Mouse (Mus musculus) forebrain, embryonic 14.5 days (tissue): ENCODE data around the gene Ncan. TPM values are rescaled to one million over a fixed set of nuclear protein-coding genes. Genes with fewer than 3 reads are reported as not detected.

Source experiments
- ATAC-seq: fragments of 200-750 bp; cut with Nextera tagmentation; 2 replicates; pipeline ENCODE4 v1.8.0; 2017; ENCODE audit warnings: mild to moderate bottlenecking, moderate library complexity
- DNase-seq: peaks from one replicate; pipeline ENCODE4 v3.0.0-alpha.2; 2015; ENCODE audit warnings: low spot score
- H3K27ac ChIP-seq: fragments of 300-500 bp; sonication (generic); 2 replicates; pipeline ENCODE4 v1.5.1; 2014; ENCODE audit warnings: low read depth, mild to moderate bottlenecking, control low read depth, low read length, moderate library complexity
- H3K27me3 ChIP-seq: fragments of 300-500 bp; sonication (generic); replicated peaks from 2 replicates; pipeline ENCODE4 v1.6.1; 2014; ENCODE audit warnings: low read length, control low read depth, mixed read lengths; ENCODE audit not compliant: control insufficient read depth, insufficient read depth
- H3K36me3 ChIP-seq: fragments of 300-500 bp; sonication (generic); 2 replicates; pipeline ENCODE4 v1.6.1; 2014; ENCODE audit warnings: low read length, control low read depth; ENCODE audit not compliant: control insufficient read depth, insufficient read depth
- H3K4me1 ChIP-seq: fragments of 300-500 bp; sonication (generic); 2 replicates; pipeline ENCODE4 v1.6.1; 2014; ENCODE audit warnings: antibody characterized with exemption, low read length, control low read depth; ENCODE audit not compliant: control insufficient read depth, insufficient read depth
- H3K4me2 ChIP-seq: fragments of 300-500 bp; sonication (generic); 2 replicates; pipeline ENCODE4 v1.6.1; 2014; ENCODE audit warnings: mild to moderate bottlenecking, control low read depth, low read length
- H3K4me3 ChIP-seq: fragments of 300-500 bp; sonication (generic); 2 replicates; pipeline ENCODE4 v1.5.1; 2014; ENCODE audit warnings: low read depth, low read length, control low read depth
- H3K9ac ChIP-seq: fragments of 300-500 bp; sonication (generic); 2 replicates; pipeline ENCODE4 v1.6.1; 2014; ENCODE audit warnings: mild to moderate bottlenecking, low read length, control low read depth, moderate library complexity
- H3K9me3 ChIP-seq: fragments of 300-500 bp; sonication (generic); replicated peaks from 2 replicates; pipeline ENCODE4 v1.6.1; 2016; ENCODE audit warnings: low read length, control low read depth, mixed read lengths; ENCODE audit not compliant: control insufficient read depth
- WGBS: fragments of 180-500 bp; shearing (Covaris S2); extraction: QIAGEN DNeasy Blood & Tissue Kit; methylation state at CpG from one replicate; pipeline ENCODE4 v1.1.7; 2014; 5-methylcytosine and 5-hydroxymethylcytosine counted together
- polyA plus RNA-seq: library from polyadenylated mRNA; unstranded; fragments of >200 nt; fragmentation: Nextera tagmentation; extraction: Ambion mirVana; gene quantifications from 2 replicates; pipeline ENCODE4 v1.2.1, GENCODE M21; 2014

Gene Ncan
- polyA plus RNA-seq, 1 experiment from 2014 or later: 75.4 TPM

GRCm38 (mm10) chr8:70134086-70134485 is 13.4 kb upstream of the Ncan start:
- no peak for DNase-seq
- peaks cover 40% of the 10 kb centered on the region for H3K36me3 ChIP-seq
- H3K9ac ChIP-seq: no peak overlapping the region
- no peak for ATAC-seq
- no peaks in the 10 kb centered on the region for H3K9me3 ChIP-seq
- H3K4me2 ChIP-seq: no peak overlapping the region
- no peak overlapping the region for H3K27ac ChIP-seq
- H3K4me1 ChIP-seq: peaks cover 19% of the 10 kb centered on the region
- H3K4me3 ChIP-seq: no peak overlapping the region
- 91% methylated on average over 5 of the region's 5 CpGs for WGBS
- no peaks in the 10 kb centered on the region for H3K27me3 ChIP-seq

GRCm38 (mm10) chr8:70131166-70131883 is 10.7 kb upstream of the Ncan start, which contains the start of gene Nr2c2ap:
Gene Nr2c2ap, plus strand, starts transcription at chr8:70131333.
- Histone ChIP-seq H3K27me3 (no peaks in the 10 kb centered on the region), H3K9me3 (no peaks in the 10 kb centered on the region), H3K27ac (no peak within 1 kb of the TSS), H3K36me3 (peaks cover 40% of the 10 kb centered on the region), H3K4me3 (peak within 1 kb of the TSS; percentile 72), H3K4me1 (peaks cover 14% of the 10 kb centered on the region), H3K9ac (peak within 1 kb of the TSS; percentile 76), H3K4me2 (peak within 1 kb of the TSS; percentile 81)
- DNase-seq (peak; percentile 94), ATAC-seq (peak; percentile 85)
- 1% methylated on average over 37 of the region's 37 CpGs for WGBS

DNA sequence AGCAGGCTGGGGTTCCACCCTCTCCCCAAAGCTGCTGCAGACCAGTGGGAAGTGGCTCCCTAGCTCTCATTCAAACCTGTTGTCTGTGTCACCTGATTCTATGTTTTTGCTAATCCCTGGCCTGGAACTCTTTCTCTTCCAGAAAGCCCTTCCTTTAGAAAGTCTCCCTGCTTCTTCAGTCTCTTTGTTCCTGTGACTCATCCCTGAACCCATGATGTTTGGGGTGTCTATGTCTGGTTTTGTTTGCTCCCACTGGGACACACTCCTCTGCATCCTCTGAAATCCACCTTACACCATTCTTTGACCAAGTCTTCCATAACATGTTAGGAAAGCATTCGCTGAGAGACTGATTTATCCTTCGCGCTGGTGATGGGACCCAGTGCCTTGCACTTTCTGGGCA is 9.4 kb upstream of the Ncan start:
- DNase-seq (no peak), ATAC-seq (no peak)
- 88% methylated on average over 3 of the region's 3 CpGs for WGBS
- H3K27ac ChIP-seq: peak overlapping the region; percentile 82
- peaks cover 14% of the 10 kb centered on the region for H3K4me1 ChIP-seq
- H3K36me3 ChIP-seq: peaks cover 27% of the 10 kb centered on the region
- H3K9me3 ChIP-seq: no peaks in the 10 kb centered on the region
- no peaks in the 10 kb centered on the region for H3K27me3 ChIP-seq
- no peak overlapping the region for H3K9ac ChIP-seq
- no peak overlapping the region for H3K4me3 ChIP-seq
- no peak overlapping the region for H3K4me2 ChIP-seq

GRCm38 (mm10) chr8:70129309-70129952 is 8.8 kb upstream of the Ncan start:
- 39% methylated on average over 9 of the region's 9 CpGs for WGBS

GRCm38 (mm10) chr8:70128435-70128834 is 7.8 kb upstream of the Ncan start:
- Histone ChIP-seq H3K27me3 (no peaks in the 10 kb centered on the region), H3K4me1 (peaks cover 14% of the 10 kb centered on the region), H3K36me3 (peaks cover 11% of the 10 kb centered on the region), H3K4me3 (no peak overlapping the region), H3K9me3 (no peaks in the 10 kb centered on the region), H3K9ac (0 out of 2 replicates have a peak overlapping the region, but pooled peaks have one; percentile 2), H3K27ac (peak overlapping the region; percentile 82), H3K4me2 (no peak overlapping the region)
- ATAC-seq (peak; percentile 32), DNase-seq (peak; percentile 73)
- WGBS: 52% methylated on average over 3 of the region's 3 CpGs

More at GRCm38 (mm10) chr8:70129309-70129952, 8.8 kb upstream of the Ncan start:
- Histone ChIP-seq H3K4me3 (no peak overlapping the region), H3K4me1 (peaks cover 14% of the 10 kb centered on the region), H3K27me3 (no peaks in the 10 kb centered on the region), H3K27ac (peak overlapping the region; percentile 82), H3K9ac (peak overlapping the region; percentile 13; the same call in 1 of the 2 replicates), H3K4me2 (no peak overlapping the region), H3K9me3 (no peaks in the 10 kb centered on the region), H3K36me3 (peaks cover 21% of the 10 kb centered on the region)
- DNase-seq (peak; percentile 78), ATAC-seq (peak; percentile 56)

DNA sequence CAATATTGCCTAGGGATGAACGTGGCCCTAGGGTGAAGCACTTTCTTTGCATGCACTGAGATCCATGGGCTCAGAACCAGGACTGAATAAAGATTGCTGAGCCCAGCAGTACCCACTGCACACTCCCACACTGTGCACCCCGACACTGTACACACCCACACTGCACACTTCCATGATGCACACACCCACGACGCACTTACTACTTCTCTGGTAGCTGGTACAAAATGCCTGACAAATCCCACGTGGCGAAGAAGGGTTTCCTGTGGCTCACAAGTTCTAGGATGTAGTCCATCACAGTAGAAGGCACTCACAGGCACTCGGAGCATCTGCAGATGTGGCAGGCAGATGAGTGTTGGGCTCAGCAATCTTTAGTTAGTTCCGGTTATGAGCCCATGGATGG is 4.3 kb upstream of the Ncan start:
- Histone ChIP-seq H3K36me3 (no peaks in the 10 kb centered on the region), H3K27ac (no peak overlapping the region), H3K4me3 (no peak overlapping the region), H3K9ac (no peak overlapping the region), H3K4me2 (no peak overlapping the region), H3K27me3 (no peaks in the 10 kb centered on the region), H3K9me3 (no peaks in the 10 kb centered on the region), H3K4me1 (peaks cover 10% of the 10 kb centered on the region; the same call in 1 of the 2 replicates)
- 67% methylated on average over 8 of the region's 8 CpGs for WGBS
- no peak for ATAC-seq
- DNase-seq: no peak

- Histone ChIP-seq H3K27ac (no peak overlapping the region), H3K4me3 (no peak overlapping the region), H3K36me3 (no peaks in the 10 kb centered on the region), H3K4me2 (no peak overlapping the region), H3K4me1 (peaks cover 7% of the 10 kb centered on the region), H3K9me3 (no peaks in the 10 kb centered on the region), H3K27me3 (no peaks in the 10 kb centered on the region), H3K9ac (no peak overlapping the region)
- 59% methylated on average over 2 of the region's 2 CpGs for WGBS
- ATAC-seq: no peak
- DNase-seq: peak; percentile 24
Observed at GRCm38 (mm10) chr8:70122863-70123262, 2.2 kb upstream of the Ncan start.

DNA sequence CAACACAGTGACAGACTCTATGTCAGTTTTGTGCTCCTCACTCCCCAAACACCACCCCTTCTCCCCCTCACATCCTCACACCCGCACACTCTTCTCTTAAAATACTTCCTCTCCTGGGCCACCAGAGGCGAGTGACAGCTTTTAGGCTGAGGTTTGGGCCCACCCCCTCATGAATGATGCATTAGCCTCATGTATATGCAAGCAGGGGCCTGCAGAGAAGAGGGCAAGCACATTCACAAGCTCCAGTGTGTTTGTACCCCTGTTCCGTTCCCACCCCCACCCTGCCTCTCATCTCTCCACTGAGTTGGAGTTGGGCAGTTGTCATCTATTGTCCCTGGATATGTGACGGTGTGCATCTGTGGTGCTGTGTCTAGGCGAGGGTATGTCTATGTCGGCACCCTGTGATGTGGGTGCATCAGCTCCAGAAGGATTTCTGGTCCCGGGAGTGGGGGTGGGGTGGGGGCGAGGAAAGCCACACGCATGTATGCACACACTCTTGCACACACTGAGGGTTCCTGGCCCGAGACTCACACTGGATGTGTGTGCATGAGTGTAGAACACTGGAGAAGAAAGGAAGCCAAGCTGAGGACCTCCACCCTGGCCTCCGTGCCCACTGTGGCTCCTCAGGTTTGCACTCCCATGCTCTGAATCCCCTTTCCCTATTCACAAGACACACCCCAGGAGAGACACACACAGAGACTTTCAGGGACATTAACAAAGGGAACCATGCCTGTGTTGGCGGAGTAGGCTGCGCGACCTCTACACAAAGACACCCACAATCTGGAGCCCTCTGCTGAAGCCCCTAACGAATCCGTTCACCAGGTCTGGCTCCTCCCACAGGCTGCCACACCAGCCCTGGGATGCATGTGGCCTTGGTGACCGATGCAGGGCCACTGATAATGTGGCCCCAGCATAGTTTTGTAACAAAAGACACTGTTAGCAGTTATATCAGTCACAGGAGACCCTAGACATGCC is 1.7 kb downstream of the Ncan start:
- peak; percentile 91 for ATAC-seq
- peaks cover 18% of the 10 kb centered on the region for H3K4me1 ChIP-seq
- peak overlapping the region; percentile 83 for H3K9ac ChIP-seq
- H3K27me3 ChIP-seq: 0 out of 2 replicates have a peak, but pooled peaks cover 3% of the 10 kb centered on the region
- H3K36me3 ChIP-seq: peaks cover 28% of the 10 kb centered on the region
- peak overlapping the region; percentile 72 for H3K4me3 ChIP-seq
- peak; percentile 95 for DNase-seq
- H3K27ac ChIP-seq: peak overlapping the region; percentile 96
- no peaks in the 10 kb centered on the region for H3K9me3 ChIP-seq
- WGBS: 1% methylated on average over 17 of the region's 17 CpGs
- peak overlapping the region; percentile 96 for H3K4me2 ChIP-seq
